Mouse (Mus musculus) kidney, postnatal 36 days (tissue): ENCODE measurements around the gene Rnf114.

Experiments
- DNase-seq, 2 experiments: peaks; one replicate each; pipeline ENCODE4 v3.0.0; 2021 to 2022; ENCODE audit warnings: mixed read lengths in 2 of 2

Rnf114 gene

DNA sequence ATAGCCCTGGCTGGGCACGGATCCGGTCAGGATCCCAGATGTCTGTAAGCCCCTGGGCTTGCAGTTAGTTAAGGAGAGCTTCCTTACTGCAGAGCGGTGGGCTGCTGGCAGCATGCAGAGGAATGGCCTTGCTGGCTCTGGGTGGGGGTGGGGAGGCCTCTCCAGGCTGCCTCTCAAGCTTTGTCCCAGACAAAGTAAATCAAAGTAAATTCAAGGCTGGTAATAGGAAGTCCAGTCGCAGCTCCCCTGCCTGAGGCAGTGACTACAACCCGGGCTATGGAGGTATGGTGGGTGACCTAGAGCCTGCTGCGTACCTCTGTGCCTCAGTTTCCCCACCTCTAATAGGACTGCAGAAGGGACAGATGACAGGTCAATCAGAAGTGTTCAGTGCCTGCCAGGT, 48.9 kb downstream of the Rnf114 start:
- no peak for DNase-seq

GRCm38 (mm10) chr2:167541761-167542160, 49.3 kb downstream of the Rnf114 start:
- no peak for DNase-seq

DNA sequence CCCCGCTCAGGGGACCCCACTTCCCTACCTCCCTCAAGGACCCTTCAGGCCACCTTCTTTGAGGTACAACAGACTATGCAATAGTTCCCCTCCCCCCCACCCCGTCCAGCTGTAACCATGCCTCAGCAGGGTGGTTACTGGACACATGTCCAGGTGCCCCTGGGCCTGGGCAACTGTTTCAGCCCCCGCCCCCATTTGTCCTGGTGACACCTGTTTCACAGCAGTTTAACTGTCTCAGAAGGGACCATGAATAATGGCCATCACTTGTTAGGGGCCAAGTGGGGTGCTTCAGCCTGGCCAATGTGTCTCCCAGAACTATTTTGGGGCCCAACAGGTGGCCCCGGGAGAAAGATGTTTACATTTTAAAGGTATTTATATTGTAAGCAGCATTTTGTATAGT, 49.9 kb downstream of the Rnf114 start:
- no peak for DNase-seq

DNA sequence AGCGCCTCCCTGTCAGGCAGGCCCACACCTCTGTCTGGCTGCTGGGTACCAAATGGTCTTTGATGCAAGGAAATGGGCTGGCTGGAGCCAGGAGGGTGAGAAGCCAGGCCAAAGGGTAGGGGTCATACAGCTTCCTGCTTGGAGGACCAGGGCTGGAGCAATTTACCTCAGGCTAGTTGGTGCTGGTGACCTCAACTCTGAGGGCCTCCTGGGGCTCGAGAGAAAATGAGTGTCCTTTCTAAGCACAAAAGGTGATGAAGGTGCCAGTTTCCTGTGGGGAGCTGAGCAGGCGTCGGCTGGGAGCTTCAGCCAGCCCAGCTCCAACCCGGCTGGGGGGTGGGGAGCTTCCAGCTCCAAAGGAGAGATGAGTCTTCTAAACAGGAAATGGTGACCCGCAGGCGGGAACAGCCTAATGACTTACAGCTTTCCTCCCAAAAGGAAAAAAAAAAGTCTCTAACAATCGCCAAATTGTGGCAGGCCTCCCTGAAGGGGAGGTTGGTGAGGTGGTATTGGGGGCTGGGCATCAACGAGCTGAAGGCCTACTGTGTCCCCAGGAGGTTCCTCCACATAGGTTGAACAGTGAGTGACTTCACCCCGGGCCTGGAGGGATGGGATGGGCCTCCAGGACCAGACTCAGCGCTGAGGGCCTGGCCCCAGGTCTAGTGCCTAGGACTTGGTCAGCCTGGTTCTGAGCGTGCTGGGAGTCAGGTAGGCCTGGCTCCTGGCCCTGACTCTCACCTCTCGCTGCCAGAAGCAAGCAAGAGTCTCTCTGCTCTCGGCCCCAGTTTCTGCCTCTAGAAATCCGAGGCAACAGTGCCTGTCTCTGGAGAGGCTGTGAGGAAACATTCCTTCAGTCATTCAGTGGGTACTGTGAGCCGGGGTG, 50.9 kb downstream of the Rnf114 start:
- DNase-seq, result peak; percentile 76 to 78

DNA sequence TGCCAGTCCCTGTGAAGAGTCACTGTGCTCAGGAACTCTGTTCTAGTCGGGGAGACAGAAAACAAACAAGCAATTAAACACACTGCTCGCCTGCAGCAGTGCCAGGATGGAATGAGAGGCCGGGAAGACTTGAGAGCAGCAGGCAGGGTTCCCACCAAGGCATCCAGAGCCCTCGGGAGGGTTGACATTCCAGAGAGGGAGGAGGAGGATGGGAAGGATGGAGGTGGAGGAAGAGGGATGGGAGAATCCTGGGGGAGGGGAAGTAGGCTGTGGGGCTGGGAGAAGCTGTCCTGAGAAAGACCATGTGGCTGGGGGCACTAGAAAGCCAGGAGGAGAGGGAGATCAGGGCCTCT, 51.5 kb downstream of the Rnf114 start:
- peak in 1 of 2 experiments; percentile 30 for DNase-seq

DNA sequence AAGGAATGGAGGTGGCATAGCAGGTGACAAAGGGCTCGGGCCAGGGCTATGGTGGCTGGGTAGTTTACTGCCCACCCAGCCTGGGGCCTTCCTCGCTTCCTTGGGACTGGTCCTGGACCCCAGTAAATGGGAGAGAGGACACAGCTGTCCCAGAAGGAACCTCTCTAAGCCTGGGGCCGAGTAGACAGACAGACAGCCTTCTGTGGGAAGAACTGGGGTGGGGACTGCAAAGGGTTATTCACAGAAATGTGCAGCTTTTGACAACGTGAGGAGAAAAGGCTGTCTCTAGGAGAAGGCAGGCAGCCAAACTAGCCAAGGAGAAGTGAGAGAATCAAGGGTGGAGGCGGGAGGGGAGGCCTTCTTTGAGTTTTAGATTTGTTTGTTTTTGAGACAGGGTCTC, 52.0 kb downstream of the Rnf114 start:
- DNase-seq, result no peak

DNA sequence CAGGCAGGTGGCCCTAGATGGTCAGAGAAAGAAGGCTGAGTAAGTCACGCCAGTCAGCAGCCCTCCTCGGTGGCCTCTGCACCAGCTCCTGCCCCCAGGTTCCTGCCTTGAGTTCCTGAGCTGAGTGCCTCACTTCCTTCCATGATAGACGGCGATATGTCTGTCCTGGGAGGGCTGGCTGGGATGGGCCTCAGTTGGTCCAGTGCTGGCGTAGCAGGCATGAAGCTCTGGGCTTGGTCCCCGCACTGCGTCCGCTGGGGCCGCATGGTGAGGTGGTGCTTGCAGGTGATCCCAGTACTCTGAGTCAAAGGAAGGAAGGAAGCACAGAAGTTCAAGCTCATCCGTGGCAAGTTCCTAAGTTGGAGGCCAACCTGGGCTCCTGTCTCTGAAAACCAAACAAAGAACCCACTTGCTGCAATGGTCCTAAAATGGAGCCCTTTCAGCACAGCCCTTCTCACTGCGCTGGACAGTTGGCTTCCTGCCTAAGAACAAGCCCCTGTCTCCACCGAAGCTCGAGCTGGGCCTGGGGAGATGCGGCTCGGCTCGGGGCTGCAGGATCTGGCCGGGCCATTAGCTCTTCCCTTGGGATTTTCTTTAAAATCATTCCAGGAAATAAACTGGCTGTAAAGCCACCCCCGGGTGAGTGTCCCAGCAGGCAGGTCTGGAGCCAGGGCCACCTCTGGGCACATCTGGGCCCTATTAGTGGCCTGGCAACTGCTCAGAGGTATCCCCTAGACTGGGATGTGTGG, 54.2 kb downstream of the Rnf114 start:
- no peak for DNase-seq

DNA sequence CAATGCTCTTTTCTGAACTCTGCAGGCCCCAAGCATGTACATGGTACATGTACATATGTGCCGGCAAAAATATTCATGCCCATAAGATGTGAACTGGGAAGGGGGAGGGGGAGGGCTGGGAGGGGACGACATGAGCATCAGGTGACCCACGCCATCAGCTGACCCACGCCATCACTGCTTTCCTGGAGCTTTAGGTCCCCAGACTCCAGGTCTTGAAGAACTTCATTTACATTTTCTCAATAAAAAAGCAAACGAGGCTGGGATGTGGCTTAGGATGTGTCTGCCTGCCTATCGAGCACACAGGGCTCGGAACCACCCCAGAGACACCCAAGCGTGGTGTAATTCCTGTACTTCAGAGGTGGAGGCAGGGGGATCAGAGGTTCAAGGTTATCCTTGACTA, 55.0 kb downstream of the Rnf114 start:
- DNase-seq, result no peak

DNA sequence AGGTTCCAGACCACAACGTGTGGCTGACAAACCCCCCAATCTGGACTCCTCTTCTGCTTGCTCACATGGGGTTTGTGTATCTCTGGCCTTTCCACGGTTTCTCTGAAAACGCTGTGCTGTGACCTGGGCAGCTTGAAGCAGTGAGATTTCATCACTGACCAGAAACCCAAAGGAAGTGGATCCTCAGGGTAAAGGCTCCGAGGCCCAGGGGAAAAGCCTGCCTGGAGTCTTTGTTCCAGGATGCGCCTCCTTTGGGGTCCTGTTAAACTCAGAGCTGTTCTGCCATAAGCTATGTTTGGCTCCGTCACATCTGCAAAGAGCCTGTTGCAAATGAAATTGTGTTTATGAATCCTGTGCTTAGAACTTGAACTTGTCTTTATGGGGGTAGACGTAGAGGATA, 56.5 kb downstream of the Rnf114 start:
- no peak for DNase-seq

DNA sequence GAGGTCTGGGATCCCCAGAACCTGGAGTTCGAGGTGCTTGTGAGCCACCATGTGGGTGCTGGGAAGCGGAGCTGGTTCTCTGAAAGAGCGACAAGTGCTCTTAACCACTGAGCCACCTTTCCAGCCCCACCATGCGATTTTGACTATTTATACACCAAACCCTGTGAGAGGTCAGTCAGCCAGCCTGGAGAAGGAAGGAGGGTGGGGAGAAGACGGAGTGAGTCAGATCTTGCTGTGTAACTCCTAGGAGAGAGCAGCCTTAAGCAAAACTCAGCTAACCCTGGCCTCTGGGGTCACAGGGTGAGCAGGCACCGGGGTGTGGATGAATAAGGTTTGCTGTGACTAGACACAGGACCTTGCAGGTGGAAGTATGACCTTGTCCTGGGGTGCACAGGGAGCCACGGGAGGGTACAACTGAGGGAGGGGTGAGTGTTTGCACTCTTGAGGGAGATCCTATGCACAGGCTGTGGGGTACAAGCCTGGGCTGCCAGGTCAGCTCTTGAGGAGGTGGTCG, 58.0 kb downstream of the Rnf114 start:
- no peak for DNase-seq

- no peak for DNase-seq
Observed at GRCm38 (mm10) chr2:167551342-167551920, 59.0 kb downstream of the Rnf114 start.

DNA sequence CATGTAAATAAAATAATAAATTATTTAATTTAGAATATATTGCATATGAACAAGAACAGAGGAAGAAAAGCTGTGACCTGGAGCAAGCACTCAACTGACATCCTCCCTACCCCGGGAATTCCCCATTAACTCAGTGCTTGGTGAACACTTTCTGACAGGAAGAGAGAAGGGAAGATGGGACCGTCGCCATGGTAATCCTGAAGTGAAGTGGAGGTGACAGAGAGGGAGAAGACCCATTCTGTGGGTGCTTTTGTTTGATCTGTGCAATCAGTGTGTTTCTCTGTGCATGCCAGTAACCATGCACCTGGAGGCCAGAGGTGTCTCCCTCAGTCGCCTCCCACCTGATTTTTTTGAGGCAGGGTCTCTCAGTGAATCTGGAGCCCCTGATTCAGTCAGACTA, 59.8 kb downstream of the Rnf114 start:
- no peak for DNase-seq

- no peak for DNase-seq
Observed at GRCm38 (mm10) chr2:167552927-167553402, 60.5 kb downstream of the Rnf114 start.

- no peak for DNase-seq
Observed at GRCm38 (mm10) chr2:167555766-167556165, 63.3 kb downstream of the Rnf114 start.

- no peak for DNase-seq
Observed at GRCm38 (mm10) chr2:167559413-167559812, 67.0 kb downstream of the Rnf114 start.

GRCm38 (mm10) chr2:167562101-167562500, 69.7 kb downstream of the Rnf114 start:
- peak; percentile 46 to 67 for DNase-seq

- no peak for DNase-seq
Observed at GRCm38 (mm10) chr2:167563035-167563434, 70.6 kb downstream of the Rnf114 start.

DNA sequence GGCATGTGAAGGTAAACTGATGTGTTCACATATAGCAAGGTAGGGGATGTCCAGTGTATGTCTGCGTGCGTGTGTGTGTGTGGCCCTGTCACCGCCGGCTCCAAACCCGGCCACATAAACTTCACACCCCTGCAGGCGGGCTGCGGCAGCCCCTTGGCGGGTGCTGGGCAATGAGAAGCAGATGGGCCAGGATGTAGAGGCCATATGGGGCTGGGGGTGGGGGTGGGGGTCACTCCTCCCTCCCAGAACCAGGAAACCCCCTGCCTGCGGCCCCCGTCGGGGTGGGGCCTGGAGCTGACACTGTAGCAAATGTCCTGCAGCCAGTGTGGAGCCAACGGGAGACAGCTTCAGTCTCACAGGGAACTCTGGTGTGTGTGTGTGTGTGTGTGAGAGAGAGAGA, 71.3 kb downstream of the Rnf114 start:
- DNase-seq, result no peak

DNA sequence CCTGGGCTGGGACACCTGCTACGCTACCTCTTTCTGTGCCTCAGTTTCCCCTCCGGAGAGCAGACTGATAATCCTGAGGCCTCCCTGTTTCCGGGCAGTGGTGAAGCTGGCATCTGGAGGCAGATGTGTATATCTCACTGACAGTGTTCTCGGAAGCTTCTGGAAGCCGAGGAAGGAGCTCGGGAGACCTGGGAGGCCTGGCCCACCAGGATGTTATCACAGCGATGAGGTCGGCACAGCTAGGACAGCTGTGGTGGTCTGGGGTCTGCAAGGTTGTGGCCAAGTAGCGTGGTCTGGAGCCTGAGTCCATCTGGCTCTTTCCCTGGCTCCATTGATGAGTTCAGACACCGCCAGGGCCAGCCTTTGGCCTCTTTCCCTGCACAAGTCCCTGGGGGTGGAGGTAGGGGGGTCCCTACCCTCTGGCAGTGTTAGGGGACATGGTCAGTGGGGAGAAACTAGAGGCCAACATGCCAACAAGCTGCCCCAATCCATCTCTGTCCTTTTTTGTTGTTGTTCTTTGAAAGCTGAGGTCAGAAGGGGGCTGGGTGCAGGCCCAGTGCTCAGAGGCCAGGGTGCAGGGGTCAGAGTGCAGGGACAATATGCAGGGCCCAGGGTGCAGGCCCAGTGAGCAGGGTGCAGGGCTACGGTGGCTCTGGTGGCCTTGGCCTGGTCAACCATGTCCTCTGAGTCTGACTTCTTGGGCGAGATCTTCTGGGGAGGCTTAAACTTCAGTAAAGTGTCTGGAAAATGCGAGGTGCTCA, 72.3 kb downstream of the Rnf114 start:
- peak in 1 of 2 experiments; percentile 42 for DNase-seq

- DNase-seq, result no peak
Observed at GRCm38 (mm10) chr2:167565312-167565656, 72.8 kb downstream of the Rnf114 start.

DNA sequence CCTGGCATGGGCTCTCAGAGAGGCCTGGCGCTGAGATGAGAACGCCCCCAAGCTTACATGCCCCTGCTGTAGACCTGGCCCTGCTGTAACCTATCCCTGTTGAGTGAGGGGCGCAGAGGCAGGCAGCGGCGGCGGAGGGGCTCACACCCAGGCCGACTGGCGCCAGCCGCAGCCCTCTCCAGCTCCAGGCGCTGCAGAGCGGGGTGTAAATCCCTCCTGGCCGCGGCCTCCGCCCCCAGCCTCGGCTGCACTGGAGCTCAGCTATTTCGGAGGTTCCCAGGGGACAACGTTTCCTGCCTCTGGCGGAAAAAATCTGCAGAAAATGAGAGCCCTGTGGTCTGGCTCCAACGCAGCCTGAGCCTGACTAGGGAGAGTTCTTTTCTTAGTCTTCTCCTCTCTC, 73.2 kb downstream of the Rnf114 start:
- DNase-seq, result peak; percentile 77 to 78
